Mouse (Mus musculus) ES-CJ7 (cell line): ENCODE data around the gene Galnt3.

Source experiments
- DNase-seq: peaks from one replicate; pipeline ENCODE4 v3.0.0; 2011; ENCODE audit warnings: low read depth, low spot score

The Galnt3 gene

GRCm38 (mm10) chr2:66107864-66108514 lies 16.8 kb downstream of the Galnt3 start:
- DNase-seq: no peak

DNA sequence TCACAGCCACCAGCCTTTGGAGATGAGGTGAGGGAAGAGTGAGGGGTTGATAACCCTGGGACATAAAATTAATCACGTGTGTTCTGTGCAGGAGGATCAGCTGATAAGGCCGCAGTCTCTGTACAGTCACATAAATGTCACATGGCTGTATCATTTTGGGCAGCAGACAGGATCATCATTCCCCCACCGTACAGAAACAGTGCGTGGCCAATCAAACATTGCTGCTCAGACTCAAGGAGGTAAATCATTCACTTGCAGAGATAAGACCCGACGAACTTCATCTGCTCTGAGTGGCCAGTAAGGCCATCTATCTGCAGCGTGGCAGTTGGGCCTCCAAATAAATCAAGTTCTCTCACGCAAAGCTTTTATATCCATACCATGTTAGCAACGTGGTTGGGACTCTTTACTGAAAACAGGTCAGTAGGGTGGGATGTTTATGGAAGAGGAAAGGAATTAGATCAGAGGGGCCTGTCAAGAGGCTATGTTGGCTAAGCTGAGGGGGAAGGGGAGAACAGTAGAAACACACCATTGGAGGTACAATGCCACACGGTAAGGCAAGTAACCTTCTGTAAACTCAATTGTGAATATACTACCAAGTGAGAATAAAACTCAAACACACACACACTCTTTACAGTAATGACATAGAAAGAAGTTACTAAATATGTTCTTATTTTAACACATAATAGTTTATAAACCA lies 20.9 kb downstream of the Galnt3 start:
- no peak for DNase-seq

GRCm38 (mm10) chr2:66101686-66102304 lies 23.0 kb downstream of the Galnt3 start:
- DNase-seq: no peak

DNA sequence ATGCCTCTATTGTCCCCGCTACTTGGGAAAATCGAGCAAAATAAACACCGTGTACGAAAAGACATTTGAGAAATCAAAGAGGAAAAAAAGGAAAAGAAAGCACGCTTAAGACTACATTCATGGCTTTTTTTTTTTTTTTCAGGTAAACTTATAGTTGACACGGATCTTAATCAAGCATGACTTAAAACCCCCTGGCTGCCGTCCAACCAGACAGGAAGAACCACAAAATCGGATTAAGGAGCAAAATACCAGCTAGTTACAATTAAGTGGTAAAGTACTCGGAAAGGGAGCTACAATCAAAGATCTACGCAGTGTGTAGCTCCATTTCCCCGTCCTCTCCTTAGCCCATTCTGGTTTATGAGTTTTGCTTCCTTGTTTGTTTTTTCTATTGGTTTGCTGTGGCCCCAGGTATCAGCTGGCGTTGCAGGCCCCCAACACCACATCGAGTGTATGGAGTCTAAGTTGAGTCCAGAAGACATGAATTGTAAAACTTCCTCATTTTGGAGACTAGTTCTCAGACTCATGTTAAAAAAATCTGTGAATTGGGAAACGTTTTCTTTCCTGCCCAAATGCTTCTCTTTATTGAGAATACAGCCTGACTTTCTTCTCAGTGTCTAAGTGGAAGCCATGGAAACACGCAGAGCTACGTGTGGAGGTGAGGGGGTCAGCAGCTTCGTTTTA lies 24.0 kb downstream of the Galnt3 start:
- DNase-seq: no peak

DNA sequence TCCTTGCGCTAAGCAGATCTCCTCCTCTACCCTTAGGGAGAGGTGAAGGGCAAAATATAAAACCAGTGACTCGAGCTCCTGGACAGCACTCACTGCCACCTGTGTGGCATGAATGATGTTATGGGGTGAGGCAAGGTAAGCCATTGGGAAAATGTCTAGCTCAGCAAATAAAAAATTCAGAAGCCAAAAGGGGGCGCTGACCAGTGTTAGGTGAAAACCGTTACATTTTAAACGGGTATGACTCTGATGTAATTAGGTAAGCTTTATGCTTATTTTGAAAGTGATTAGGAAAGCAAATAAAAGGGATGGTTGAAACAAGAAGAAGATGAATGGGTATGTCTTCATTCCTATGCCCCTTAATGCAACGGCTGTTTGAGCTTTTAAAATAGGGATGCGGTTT lies 24.6 kb downstream of the Galnt3 start:
- DNase-seq: no peak

GRCm38 (mm10) chr2:66094622-66095181 lies 30.1 kb downstream of the Galnt3 start:
- no peak for DNase-seq

GRCm38 (mm10) chr2:66091296-66091695 lies 33.5 kb downstream of the Galnt3 start:
- peak; percentile 5 for DNase-seq

DNA sequence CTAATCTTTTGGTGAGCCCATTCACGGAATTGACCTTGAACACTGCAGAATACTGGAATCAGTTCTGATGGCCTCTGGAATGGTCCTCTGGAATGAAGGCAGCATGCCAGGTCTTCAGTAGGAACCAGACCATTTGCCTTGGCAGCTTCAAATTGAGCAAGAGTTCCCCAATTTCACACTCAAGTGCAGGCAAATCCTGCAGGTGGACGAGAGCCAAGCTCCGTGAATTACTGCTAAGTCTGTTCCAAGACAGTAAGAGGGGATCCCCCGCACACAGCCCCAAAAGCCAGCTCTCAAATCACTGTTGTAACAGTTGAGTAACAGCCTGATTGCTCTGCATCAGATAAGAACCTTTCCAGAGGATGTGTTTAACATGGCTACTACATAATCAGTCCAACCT lies 42.9 kb downstream of the Galnt3 start:
- DNase-seq: no peak

DNA sequence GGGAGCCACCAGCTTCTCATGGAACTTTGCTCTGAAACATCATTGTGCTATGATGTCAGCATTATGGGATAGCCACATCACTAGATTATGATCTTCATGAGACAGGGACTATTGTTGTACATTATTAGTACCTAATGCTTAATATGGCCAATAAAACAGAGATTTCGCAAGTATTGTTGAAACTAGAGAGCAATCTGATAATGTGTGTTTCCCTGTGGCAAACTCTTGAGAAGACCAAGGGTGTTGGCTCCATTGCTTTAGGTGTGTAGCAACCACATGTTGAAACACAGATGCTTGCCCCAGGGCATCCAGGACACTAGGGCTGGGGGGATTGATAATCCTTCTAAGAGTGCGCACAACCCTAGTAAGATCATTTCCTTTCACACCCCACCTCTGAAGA lies 44.1 kb downstream of the Galnt3 start:
- no peak for DNase-seq

DNA sequence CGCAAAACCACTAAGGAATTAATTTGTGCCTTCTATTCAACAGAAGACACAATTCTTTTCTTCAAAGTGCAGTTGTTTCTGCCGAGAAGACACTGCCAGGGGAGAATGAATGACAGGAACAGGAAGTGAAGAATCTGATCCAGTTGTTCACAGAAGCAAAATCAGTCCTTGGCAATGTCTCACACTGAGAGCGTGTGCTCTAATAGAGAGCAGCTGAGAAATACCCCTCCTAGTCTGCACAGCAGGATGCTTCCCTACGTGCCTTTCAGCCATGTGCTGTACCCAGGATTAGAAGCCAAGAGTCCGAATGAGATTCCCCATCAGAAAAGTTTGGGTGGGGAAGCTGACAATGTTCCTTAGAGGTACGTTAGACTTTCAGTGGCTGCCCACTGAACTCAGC lies 55.3 kb downstream of the Galnt3 start:
- DNase-seq: no peak

- no peak for DNase-seq
Observed at GRCm38 (mm10) chr2:66063291-66063690, 61.5 kb downstream of the Galnt3 start.

DNA sequence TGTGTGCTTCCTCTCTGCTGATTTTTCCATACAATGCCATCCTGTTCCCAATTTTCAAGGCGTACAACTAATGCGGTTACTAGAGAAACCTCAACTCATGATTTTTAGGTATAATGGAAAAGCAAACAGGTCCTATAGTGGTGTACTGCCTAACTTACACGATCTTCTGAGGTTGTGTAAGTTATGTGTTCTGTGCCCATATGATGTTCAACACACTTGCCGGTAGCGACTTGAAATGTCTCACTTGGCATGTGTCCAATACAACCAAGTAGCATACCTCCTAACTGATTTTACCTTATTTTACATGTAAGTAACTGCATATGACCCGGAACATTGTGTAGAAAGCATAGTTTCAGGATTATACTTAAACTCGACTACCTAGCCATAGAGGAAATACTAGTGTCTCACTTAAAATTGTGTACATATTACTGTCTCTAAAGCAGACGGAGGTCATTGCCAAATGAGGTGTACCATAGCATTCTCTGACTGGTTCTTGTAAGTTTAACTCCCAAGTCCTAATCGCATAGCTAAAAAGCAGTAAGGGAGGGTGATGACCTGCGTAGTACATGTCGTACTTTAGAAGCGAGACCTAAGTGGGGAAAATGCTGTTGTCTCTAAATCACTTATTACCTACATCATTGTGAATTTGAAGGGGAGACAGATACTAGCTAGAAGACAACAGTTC lies 80.2 kb downstream of the Galnt3 start:
- DNase-seq: no peak

DNA sequence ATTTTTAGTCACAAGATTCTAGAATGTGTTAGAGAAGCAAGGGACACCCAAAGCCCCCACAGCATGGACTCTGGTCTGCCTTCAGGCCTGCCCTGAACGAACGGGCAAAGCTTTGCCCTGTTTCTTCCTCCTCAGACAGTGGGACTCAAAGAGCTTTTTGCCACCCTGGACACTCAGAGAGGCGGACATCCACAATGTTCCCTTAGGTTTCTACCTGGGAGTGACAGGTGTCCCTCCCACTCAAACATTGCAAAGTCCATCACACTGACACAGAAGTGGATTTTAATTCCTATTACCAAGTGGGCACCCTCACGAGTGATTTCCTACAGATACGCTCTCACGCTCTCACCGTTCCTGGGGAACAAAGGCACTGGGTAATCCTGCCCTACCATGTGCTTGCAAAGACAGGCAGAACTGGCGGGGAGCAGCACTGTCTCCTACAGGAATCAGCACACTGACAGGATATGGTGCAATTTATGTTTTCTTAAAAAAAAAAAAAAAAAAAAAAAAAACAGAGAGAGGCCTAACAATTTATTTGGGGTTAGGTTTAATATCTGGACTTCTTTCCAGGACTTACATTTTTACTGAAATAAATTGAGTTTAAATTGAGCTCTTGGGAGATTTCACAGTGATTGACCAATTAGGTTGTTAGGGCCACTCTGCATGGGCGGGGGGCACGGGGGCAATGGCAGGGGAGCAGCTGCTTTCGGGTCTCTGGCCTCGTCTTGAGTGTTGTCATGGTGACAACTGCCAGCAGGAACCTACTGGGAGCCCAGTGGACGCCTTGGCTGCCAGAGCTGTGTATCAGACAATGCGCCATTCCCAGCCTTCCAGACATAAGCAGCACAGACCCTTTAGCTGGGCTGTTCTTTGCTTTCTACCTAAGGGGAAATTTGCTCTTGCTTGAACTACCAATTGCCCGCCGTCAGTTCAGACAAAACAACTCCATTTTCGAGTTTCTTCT lies 81.1 kb downstream of the Galnt3 start:
- no peak for DNase-seq

- DNase-seq: peak; percentile 84
Observed at GRCm38 (mm10) chr2:66041917-66042419, 82.8 kb downstream of the Galnt3 start.

DNA sequence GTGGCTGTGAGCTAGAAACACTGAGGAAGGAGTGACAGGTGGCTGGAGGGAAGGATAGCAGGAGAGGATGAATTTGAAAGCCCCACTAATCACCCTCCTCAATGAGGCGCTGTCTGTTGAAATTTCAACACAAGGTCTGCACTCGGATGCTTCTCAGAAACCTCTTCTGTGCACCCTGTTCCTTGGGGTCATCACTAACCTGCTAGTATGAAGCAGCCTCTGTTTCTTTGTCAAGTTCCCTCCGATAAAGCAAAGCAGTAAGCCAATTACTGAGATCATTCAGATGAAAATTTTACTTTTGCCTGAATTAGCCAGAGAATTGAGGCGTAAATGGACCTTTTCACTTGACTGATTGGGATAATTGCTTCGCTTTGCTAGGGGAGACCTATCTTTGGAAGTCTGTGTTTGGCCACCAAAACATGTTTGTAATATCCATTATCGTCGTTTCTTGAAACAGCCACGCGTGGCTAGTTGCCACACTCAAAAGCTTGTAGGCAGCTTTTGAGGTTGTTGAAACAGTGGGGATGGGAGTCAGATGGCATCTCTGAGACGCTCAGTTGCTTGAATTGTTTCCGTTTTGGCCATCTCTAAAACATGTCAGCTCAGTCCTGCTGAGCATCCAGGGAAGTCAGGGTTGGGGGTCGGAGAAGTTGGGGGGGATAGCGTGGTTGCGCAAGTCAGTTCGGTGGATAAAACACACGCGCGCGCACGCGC lies 83.4 kb downstream of the Galnt3 start:
- no peak for DNase-seq

- DNase-seq: no peak
Observed at GRCm38 (mm10) chr2:66040611-66041010, 84.2 kb downstream of the Galnt3 start.

DNA sequence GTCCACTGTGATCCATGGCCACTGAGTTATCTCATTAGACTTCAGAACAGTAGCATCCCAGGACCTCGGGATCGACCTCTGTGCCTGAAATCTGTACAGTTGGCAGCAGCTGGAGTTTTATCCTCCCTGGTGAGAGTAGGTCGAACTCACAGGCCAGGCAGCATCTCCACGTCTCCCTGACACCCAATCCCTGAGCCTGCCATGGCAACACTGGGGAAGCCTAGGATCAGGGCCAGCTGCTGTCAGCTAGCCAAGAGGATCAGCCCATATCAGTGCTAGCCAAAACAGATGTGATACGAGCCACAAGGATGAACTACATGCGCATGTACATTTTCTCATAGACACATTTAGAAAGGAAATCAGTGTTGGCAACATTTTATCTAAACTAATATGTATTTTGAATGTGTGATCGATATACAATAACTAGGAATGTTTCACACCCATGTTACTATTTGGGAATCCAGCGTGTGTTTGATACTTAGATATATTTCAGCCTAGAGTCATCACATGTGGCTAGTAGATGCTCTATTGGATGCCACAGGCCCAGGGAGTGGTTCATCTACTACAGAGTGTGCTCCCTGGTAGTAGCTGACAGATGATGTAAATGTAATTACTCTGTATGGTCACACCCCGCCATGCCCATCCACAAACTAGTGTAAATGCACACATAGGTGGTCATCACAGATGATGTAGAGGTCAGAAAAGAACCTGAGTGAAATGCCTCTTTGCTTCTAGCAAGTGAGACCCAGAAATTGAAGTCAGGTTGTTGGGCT lies 89.7 kb downstream of the Galnt3 start:
- DNase-seq: no peak
